Mouse (Mus musculus) MEL-GATA-1-ER (cell line): ENCODE measurements around the gene Cldnd1.

Source experiments
- DNase-seq: peaks from one replicate; pipeline ENCODE4 v3.0.0-alpha.2; 2012; ENCODE audit warnings: low read depth; ENCODE audit errors: extremely low read depth

Gene Cldnd1

DNA sequence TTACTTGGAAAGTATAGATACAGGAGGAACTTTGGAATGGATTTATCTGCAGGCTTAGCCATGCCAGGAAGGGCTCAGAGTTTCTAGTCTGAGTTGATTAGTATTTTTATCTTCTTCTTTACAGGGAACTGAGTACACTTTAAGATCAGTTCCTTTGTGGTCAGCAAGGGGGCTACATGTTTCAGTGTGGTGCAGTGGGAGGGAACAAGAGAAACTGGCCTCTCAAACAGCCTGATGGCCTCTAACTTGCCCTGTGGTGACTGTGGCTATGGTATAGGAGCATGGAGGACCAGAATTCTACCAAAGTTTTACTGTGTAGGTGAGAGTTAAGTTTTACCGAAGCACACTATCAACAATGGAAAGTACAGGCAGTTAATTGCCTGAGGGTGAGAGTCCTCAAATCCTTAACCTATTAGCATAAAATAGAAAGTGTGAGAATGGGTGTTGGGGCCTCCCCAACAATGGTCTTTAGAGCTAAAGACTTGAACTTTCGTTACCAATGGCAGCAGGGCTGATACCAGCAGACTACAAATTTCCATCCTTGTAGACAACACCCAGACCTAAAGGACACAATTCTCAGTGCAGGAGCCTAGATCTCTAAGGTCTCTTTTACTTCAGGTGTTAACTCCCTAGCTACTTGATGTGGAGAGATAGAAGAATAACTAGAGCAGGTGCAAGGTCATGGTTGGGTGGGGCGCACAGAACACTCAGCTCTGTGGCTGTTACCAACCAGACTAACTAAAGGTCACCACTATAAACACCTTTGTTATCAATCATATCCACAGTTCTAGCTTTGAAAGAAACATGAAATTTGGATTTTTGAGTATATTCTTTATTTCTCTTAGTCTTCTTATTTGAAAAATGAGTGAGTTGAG lies 18.9 kb upstream of the Cldnd1 start:
- no peak for DNase-seq

- no peak for DNase-seq
Observed at GRCm38 (mm10) chr16:58709536-58709935, 18.2 kb upstream of the Cldnd1 start.

DNA sequence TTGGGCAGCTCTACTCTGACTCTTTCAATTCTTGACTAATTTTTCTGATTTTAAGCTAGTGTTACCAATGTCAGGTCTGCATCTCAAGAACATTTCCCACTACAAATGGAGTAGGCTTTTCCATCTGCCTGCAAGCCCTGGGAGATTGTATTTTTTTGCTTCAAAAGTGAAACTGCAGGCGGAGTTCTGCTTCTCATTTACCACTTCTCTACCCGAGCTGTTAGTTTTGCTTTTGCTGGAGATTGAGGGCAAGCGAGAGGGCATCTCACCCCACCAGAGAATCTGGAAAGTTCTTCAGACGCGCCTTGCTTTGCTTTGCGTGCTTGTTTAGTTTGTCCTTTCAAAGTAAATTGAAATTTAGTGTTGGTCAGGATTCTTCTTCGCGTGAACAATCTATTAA lies 15.5 kb upstream of the Cldnd1 start:
- no peak for DNase-seq

GRCm38 (mm10) chr16:58713128-58713527 lies 14.6 kb upstream of the Cldnd1 start:
- no peak for DNase-seq

DNA sequence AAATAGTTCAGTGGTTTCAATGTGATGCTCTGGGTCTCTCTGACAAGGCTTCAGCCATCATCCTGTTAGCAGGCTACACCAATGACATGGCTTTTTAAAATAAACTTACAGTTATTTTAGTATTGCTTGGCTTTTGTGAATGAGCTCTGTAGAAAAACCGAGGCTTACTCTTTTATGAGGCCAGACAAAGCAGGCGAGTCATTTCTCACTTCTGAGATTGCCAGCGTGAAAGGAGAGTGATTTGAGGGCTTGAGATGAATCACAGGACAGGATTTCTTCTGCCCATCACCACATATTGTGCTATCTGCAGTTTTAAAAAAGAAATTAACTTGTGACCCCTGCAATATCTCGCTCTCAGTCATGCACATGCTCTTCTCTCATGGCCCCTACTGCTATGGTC lies 12.7 kb upstream of the Cldnd1 start:
- DNase-seq: no peak

- DNase-seq: no peak
Observed at GRCm38 (mm10) chr16:58718666-58719120, 9.0 kb upstream of the Cldnd1 start, which contains the start of gene Gpr15. Gene Gpr15 (minus strand): TSS chr16:58719070.

DNA sequence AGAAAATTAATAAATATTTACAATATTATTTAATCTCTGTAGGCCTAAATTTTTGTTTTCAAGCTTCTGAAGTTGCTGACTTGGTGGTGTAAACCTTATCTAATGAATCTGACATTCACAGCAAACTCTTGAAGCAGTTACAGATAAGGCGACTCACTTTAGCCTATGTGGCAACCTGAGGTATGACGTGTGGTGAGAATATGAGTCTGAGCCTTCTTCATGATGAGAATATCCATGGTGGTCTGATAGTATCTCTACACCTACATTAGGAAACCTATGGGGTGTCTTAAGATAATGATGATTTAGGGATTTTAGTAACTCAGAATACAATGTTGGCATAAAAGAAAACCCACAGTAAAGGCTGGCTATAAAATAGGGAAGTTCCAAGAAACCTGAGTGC lies 5.4 kb upstream of the Cldnd1 start:
- no peak for DNase-seq

DNA sequence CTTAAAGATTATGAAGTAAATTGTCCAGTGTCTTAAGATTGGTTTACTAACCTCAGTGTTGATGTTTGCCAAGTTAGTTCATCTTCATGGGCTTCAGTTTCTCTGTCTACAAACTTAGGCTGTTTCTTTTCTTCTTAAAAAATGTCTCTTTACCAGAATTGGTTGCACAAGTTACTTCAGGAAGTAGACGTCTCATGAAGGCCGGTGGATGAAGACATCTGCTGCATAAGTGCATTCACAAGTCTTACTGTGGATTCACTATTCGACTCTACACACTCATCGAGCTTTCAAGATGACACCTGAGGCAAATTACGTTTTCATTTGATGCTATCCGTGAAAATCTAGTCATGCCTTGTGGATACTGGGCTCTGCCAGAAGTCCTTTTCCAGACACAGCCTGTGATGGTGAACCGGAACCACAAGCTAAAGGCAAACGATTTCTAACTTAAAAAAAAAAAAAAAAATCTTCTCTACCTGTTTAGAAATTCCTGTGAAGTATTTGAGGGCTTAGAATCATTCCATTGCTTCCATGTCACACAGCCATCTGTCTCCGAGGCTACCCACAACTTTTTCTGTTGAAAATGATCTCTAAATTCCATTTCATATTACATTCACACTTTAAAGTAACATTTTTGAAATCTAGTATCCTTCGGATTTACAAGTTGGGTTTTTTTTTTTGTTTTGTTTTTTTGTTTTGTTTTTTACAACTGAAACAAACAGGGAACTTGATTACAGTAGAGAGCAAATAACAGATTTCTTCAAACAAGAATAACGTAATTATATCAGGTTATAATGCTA lies 832 bp upstream of the Cldnd1 start:
- DNase-seq: no peak

GRCm38 (mm10) chr16:58728176-58728671 lies 514 bp downstream of the Cldnd1 start:
- no peak for DNase-seq

DNA sequence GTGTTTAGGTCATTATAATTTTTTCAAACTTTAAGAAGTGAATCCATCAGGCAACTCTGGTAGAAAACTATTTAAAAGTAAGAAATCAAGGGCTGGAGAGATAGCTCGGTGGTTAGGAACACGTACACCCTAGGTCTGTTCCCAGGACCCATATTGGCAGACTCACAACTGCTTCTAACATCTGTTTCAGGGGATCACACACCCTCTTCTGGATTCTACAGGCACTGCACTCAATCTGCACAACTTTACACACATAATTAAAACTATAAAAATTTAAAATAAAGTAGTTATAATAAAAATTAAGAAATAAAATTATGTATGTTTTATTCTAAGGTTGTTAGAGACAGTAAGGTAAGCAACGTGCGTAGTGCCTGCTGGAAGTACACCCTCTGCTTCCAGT lies 10.5 kb downstream of the Cldnd1 start:
- DNase-seq: no peak

DNA sequence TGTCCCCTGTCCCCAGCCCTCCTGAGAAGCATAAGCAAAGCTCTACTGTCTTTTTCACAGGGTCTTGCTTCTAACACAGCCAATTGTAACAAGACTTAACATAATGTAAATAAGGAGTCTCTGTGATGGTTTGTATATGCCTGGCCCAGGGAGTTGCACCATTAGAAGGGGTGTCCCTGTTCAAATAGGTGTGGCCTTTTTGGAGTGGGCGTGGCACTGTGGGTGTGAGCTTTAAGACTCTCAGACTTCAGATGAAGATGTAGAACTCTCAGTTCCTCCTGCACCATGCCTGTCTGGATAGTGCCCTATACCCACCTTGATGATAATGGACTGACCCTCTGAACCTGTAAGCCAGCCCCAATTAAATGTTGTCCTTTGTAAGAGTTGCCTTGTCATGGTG lies 11.1 kb downstream of the Cldnd1 start:
- DNase-seq: no peak

- DNase-seq: no peak
Observed at GRCm38 (mm10) chr16:58740751-58741150, 13.0 kb downstream of the Cldnd1 start.

DNA sequence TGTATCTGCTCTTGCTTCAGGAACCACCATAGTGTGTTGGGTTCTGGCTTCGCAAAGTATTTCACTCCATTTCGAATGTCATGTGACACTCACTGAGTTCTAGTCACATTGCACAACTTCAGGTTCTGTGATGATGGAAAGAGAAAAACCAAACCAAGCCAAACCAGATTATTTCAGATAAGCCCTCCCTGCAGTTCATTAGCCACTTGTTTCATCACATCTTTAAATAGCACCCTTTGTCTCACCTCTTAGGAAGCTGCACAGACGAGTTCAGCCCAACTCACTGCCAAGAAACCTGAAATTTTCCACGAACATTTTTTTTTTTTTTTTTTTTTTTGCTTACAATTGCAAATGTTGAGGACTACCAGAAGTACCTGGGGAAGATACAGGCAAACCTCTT lies 19.0 kb downstream of the Cldnd1 start:
- DNase-seq: no peak

DNA sequence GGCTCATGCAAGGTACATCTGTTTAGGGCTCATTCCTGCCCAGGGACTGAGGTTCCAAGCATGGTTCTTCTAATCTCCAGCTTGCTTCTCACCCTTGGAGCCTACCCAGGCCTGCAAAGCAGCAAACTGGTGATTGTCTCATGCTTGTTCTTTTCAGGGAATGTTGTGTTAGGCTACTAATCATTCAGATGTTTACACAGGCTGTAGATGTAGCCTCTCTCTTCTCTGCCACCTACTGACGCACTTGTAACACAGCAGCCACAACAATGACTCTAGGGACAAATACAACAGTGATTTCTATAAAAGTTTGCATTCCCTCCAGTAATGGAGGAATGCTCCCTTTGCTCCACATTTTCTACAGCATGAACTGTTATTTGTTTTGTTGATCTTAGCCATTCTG lies 23.6 kb downstream of the Cldnd1 start:
- no peak for DNase-seq

GRCm38 (mm10) chr16:58756191-58756590 lies 28.5 kb downstream of the Cldnd1 start:
- no peak for DNase-seq

DNA sequence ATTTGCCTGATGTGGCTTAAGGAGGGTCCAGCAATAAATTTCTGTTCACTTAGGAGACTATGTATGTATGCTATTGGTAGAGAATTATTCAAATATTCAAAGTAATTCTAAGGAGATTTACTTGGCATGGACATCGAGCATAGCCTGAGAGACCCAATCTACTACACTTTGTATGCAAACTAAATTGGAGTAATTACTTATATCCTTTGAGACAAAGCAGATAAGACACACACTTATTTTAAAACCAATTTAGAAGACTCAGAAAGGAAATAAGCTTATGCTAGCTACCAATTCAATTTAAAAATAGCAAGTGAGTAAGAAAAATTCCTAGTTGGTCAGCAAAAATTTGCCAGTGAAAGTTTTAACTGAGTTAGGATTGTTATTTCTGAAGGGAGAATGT lies 35.4 kb downstream of the Cldnd1 start, which contains the start of gene Olfr172:
TSS of gene Olfr172 (minus strand) at position 101 of the 400 bp plus-strand sequence.
- no peak for DNase-seq
